Mouse (Mus musculus): ENCODE measurements around the gene Maml2.

DNA sequence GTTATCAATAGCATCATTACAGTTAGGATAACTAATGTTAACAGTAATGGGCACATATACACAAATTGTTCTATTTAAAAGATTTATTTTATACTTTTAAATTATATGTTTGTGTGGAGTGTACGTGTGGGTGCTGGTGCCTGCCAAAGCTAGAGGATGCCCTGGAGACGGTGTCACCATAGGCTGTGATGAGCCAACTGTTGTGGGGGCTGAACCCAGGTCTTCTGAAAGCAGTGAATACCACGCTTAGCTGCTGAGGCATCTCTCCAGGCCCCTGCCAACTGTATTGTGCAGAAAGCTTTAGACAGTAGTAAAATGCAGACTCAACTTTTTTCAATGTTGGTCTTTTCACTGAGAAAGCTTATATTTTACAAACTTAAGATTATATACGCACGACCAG lies 411.7 kb downstream of the Maml2 start:
- TF ChIP-seq POLR2A (IDR thresholded peaks at IDR 0.05; ENCODE audit: insufficient read length, low read depth) (no peak), USF1 (IDR thresholded peaks at IDR 0.05; ENCODE audit: low read depth) (no peak), POLR2AphosphoS2 (IDR thresholded peaks at IDR 0.05; ENCODE audit: insufficient read length, low read depth) (no peak), TCF12 (IDR thresholded peaks at IDR 0.05; ENCODE audit: insufficient read depth, poor library complexity, severe bottlenecking) (no peak), E2F4 (IDR thresholded peaks at IDR 0.05; ENCODE audit: insufficient read depth) (no peak), MAX (IDR thresholded peaks at IDR 0.05; ENCODE audit: low read depth) (no peak), SRF (IDR thresholded peaks at IDR 0.05; ENCODE audit: control insufficient read depth, insufficient read length, low read depth) (no peak), MYOG (IDR thresholded peaks at IDR 0.05; ENCODE audit: control insufficient read depth in 1 of 3, insufficient read depth in 1 of 3, insufficient read length in 2 of 3, low read depth in 2 of 3) (no peak), REST (IDR thresholded peaks at IDR 0.05; ENCODE audit: insufficient read depth, insufficient read length) (no peak), CEBPB (IDR thresholded peaks at IDR 0.05; ENCODE audit: insufficient read depth, poor library complexity, severe bottlenecking) (no peak), MYOD1 (IDR thresholded peaks at IDR 0.05; ENCODE audit: control insufficient read depth in 1 of 3, insufficient read length in 2 of 3, low read depth in 2 of 3) (no peak), TCF3 (IDR thresholded peaks at IDR 0.05; ENCODE audit: insufficient read length, low read depth) (no peak)
